Mouse (Mus musculus): ENCODE measurements at regions not wholly inside any gene's neighbourhood (a gene's known extent, or its start where the extent isn't known, plus 50 kb on each side); places are given as distances from the start of the nearest gene placed in this dataset.

DNA sequence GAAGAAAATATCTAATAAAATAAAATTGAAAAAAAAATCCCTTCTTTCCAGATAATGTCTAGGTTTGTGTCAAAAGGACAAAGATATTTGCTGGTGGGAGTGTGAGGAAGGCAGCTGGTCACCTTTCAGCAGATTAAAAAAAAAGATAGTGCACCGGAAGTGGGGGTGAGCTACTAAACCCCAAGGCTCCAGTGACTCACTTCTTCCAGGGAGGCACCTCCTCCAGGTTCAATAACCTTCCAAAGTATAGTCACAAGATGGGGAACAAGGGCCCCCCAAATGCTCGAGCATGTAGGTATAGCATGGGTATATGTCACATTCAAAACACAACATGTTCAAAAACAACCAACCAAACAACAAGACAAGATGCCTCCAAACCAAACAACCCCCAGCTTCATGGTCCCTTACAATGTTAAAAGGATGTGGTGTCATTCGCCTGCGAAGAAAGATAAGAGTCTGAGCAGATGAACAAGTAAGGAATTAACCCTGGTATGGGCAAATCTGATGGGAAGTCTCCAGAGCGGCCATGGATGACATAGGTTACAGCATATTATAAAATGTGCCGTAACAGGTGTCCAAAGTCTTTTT is 84.6 kb downstream of the Kcnrg start:
- TF ChIP-seq CTCF (conservative IDR thresholded peaks at IDR 0.05; ENCODE audit: low read length) (no peak), POU5F1 (IDR thresholded peaks at IDR 0.05; ENCODE audit: borderline replicate concordance, low read length) (no peak)
